Mouse (Mus musculus): ENCODE measurements around the gene Rufy2. TPM values are rescaled to one million over a fixed set of nuclear protein-coding genes. Genes with fewer than 3 reads are reported as not detected.

The Rufy2 gene
- total RNA-seq, 1 experiment = 15.8 TPM

DNA sequence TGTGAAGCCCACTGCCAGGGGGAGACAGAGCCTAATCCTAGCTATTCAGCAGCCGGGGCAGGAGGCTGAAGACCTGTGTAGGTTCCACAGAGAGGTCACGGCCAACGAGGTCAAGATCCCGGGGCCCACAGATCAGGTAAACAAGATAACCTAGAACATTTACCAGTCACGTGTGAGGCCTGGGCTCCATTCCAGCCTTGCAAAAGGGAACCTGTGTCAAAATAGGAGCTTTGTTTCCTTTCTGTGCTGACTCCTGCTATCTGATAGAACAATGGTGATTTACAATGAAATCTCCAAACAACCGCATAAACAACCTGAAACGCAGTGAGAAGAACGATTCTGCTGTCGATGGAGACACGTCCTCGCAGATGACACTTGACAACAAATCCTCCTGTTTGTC, 80.4 kb downstream of the Rufy2 start:
- TF ChIP-seq MAFK (IDR thresholded peaks at IDR 0.05; ENCODE audit: insufficient read depth, low read depth, low read length) (no peak), HCFC1 (IDR thresholded peaks at IDR 0.05; ENCODE audit: borderline replicate concordance, insufficient read depth, low read length) (no peak), CHD2 (IDR thresholded peaks at IDR 0.05; ENCODE audit: low read depth, low read length) (no peak), ZNF384 (IDR thresholded peaks at IDR 0.05; ENCODE audit: low read depth, low read length) (no peak), ZC3H11A (IDR thresholded peaks at IDR 0.05; ENCODE audit: borderline replicate concordance, low read depth, low read length) (no peak)
- no peak overlapping the region for H3K9ac ChIP-seq (ENCODE audit: insufficient read depth, low read depth, low read length, poor library complexity, severe bottlenecking)
- no peak overlapping the region for H3K4me3 ChIP-seq (ENCODE audit: insufficient read depth in 1 of 2, low read depth in 1 of 2, low read length in 2 of 2, poor library complexity in 1 of 2, severe bottlenecking in 1 of 2)
- H3K27ac ChIP-seq (ENCODE audit: insufficient read depth, low read depth, low read length, poor library complexity, severe bottlenecking) = no peak overlapping the region
- peaks cover 0 to 10% of the 10 kb centered on the region in 2 experiments; a peak in 2 of 4 replicates for H3K4me1 ChIP-seq (ENCODE audit: control insufficient read depth in 2 of 2, insufficient read depth in 2 of 2, low read length in 2 of 2, poor library complexity in 1 of 2)
- no peaks in the 10 kb centered on the region for H3K9me3 ChIP-seq (ENCODE audit: control insufficient read depth, insufficient read depth, low read depth, low read length)
- H3K36me3 ChIP-seq (ENCODE audit: control insufficient read depth, insufficient read depth, low read length, poor library complexity, severe bottlenecking) = no peaks in the 10 kb centered on the region
- DNase-seq (ENCODE audit: low read depth, low spot score) = no peak
- in situ Hi-C loops (cut with MboI; ENCODE audit: low sequenced_read_pairs in 2 of 2, unreplicated experiment in 2 of 2) = no loop called here

DNA sequence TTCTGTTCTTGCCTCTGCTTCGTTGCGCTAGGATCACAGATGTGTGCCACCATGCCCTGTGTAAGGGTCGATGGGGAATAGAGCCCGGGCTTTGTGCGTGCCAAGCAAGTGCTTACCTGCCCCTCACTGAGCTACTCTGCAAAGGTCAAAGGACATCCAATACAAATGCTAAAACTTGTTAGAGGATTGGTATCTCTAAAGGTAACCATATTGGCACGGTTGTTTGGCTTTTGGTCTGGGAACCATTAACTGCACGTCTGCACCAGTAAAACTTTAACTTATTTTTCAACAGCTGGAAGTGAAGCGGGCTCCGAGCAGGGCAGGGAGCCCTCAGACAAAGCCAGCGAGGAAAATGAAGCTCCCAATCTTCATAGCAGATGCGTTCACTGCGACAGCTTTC, 81.2 kb downstream of the Rufy2 start:
- H3K27ac ChIP-seq (ENCODE audit: insufficient read depth, low read depth, low read length, poor library complexity, severe bottlenecking) = no peak overlapping the region
- no peak for TF ChIP-seq MAFK (IDR thresholded peaks at IDR 0.05; ENCODE audit: insufficient read depth, low read depth, low read length)
- no peak for TF ChIP-seq ZNF384 (IDR thresholded peaks at IDR 0.05; ENCODE audit: low read depth, low read length)
- TF ChIP-seq HCFC1 (IDR thresholded peaks at IDR 0.05; ENCODE audit: borderline replicate concordance, insufficient read depth, low read length) = no peak
- TF ChIP-seq CHD2 (IDR thresholded peaks at IDR 0.05; ENCODE audit: low read depth, low read length) = no peak
- TF ChIP-seq ZC3H11A (IDR thresholded peaks at IDR 0.05; ENCODE audit: borderline replicate concordance, low read depth, low read length) = no peak
- H3K9me3 ChIP-seq (ENCODE audit: control insufficient read depth, insufficient read depth, low read depth, low read length) = no peaks in the 10 kb centered on the region
- H3K4me3 ChIP-seq (ENCODE audit: insufficient read depth in 1 of 2, low read depth in 1 of 2, low read length in 2 of 2, poor library complexity in 1 of 2, severe bottlenecking in 1 of 2) = peak overlapping the region; percentile 28 to 33; a peak in 3 of 4 replicates
- H3K36me3 ChIP-seq (ENCODE audit: control insufficient read depth, insufficient read depth, low read length, poor library complexity, severe bottlenecking) = no peaks in the 10 kb centered on the region
- DNase-seq (ENCODE audit: low read depth, low spot score) = no peak
- peaks cover 0 to 10% of the 10 kb centered on the region in 2 experiments; a peak in 2 of 4 replicates for H3K4me1 ChIP-seq (ENCODE audit: control insufficient read depth in 2 of 2, insufficient read depth in 2 of 2, low read length in 2 of 2, poor library complexity in 1 of 2)
- peak overlapping the region; percentile 27; the same call in 1 of the 2 replicates for H3K9ac ChIP-seq (ENCODE audit: insufficient read depth, low read depth, low read length, poor library complexity, severe bottlenecking)
- in situ Hi-C loops (cut with MboI; ENCODE audit: low sequenced_read_pairs in 2 of 2, unreplicated experiment in 2 of 2) = no loop called here

DNA sequence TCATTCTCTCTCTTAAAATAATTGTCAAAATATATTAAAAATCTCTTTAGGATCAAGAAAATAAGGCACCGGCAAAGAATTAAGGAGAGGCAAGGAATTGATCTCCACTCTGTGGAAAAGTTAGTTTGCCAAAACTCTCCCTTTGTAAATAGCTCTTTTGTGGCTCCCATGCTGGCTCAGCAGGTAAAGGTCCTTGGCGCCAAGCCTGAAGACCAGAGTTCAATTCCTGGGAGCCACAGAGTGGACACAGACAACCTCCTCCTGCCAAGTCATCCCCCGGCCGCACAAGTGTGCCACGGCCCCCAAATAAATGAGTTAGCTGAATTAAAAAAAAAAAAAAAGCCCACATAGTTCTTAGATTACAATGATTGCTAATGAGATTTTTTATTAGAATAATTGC, 82.7 kb downstream of the Rufy2 start:
- no peak overlapping the region for H3K27ac ChIP-seq (ENCODE audit: insufficient read depth, low read depth, low read length, poor library complexity, severe bottlenecking)
- DNase-seq (ENCODE audit: low read depth, low spot score) = no peak
- TF ChIP-seq MAFK (IDR thresholded peaks at IDR 0.05; ENCODE audit: insufficient read depth, low read depth, low read length) (no peak), HCFC1 (IDR thresholded peaks at IDR 0.05; ENCODE audit: borderline replicate concordance, insufficient read depth, low read length) (no peak), ZNF384 (IDR thresholded peaks at IDR 0.05; ENCODE audit: low read depth, low read length) (no peak), CHD2 (IDR thresholded peaks at IDR 0.05; ENCODE audit: low read depth, low read length) (no peak), ZC3H11A (IDR thresholded peaks at IDR 0.05; ENCODE audit: borderline replicate concordance, low read depth, low read length) (no peak)
- in situ Hi-C loops (cut with MboI; ENCODE audit: low sequenced_read_pairs in 2 of 2, unreplicated experiment in 2 of 2) = no loop called here
- peaks cover 0 to under 1% of the 10 kb centered on the region in 2 experiments; a peak in 1 of 4 replicates for H3K4me1 ChIP-seq (ENCODE audit: control insufficient read depth in 2 of 2, insufficient read depth in 2 of 2, low read length in 2 of 2, poor library complexity in 1 of 2)
- H3K9me3 ChIP-seq (ENCODE audit: control insufficient read depth, insufficient read depth, low read depth, low read length) = no peaks in the 10 kb centered on the region
- H3K4me3 ChIP-seq (ENCODE audit: insufficient read depth in 1 of 2, low read depth in 1 of 2, low read length in 2 of 2, poor library complexity in 1 of 2, severe bottlenecking in 1 of 2) = no peak overlapping the region
- no peaks in the 10 kb centered on the region for H3K36me3 ChIP-seq (ENCODE audit: control insufficient read depth, insufficient read depth, low read length, poor library complexity, severe bottlenecking)
- H3K9ac ChIP-seq (ENCODE audit: insufficient read depth, low read depth, low read length, poor library complexity, severe bottlenecking) = no peak overlapping the region

DNA sequence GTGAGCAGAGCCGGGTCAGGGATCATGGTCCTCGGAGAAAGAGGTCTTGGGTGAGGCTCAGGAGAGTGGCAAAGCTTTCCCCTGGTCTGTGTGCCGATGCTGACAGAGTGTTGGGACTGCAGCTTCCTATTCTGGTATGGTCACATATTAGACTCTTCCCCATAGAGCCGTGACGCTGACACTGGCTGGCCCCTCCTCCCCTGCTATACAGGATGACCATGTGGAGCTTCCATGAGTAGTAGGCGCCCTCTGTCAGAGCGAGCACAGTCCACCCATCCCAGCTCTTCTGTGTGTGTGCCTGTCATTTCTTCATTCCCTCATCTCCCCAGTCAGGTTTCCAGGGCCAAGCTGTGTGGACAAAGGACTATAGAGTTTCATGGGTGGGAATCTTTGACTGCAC, 83.3 kb downstream of the Rufy2 start:
- no peaks in the 10 kb centered on the region for H3K36me3 ChIP-seq (ENCODE audit: control insufficient read depth, insufficient read depth, low read length, poor library complexity, severe bottlenecking)
- no peak overlapping the region for H3K27ac ChIP-seq (ENCODE audit: insufficient read depth, low read depth, low read length, poor library complexity, severe bottlenecking)
- no peaks in the 10 kb centered on the region for H3K4me1 ChIP-seq (ENCODE audit: control insufficient read depth in 2 of 2, insufficient read depth in 2 of 2, low read length in 2 of 2, poor library complexity in 1 of 2)
- H3K9ac ChIP-seq (ENCODE audit: insufficient read depth, low read depth, low read length, poor library complexity, severe bottlenecking) = no peak overlapping the region
- no peak for DNase-seq (ENCODE audit: low read depth, low spot score)
- no peaks in the 10 kb centered on the region for H3K9me3 ChIP-seq (ENCODE audit: control insufficient read depth, insufficient read depth, low read depth, low read length)
- H3K4me3 ChIP-seq (ENCODE audit: insufficient read depth in 1 of 2, low read depth in 1 of 2, low read length in 2 of 2, poor library complexity in 1 of 2, severe bottlenecking in 1 of 2) = no peak overlapping the region
- in situ Hi-C loops (cut with MboI; ENCODE audit: low sequenced_read_pairs in 2 of 2, unreplicated experiment in 2 of 2) = no loop called here
- TF ChIP-seq HCFC1 (IDR thresholded peaks at IDR 0.05; ENCODE audit: borderline replicate concordance, insufficient read depth, low read length) (no peak), ZNF384 (IDR thresholded peaks at IDR 0.05; ENCODE audit: low read depth, low read length) (no peak), ZC3H11A (IDR thresholded peaks at IDR 0.05; ENCODE audit: borderline replicate concordance, low read depth, low read length) (no peak), CHD2 (IDR thresholded peaks at IDR 0.05; ENCODE audit: low read depth, low read length) (no peak), MAFK (IDR thresholded peaks at IDR 0.05; ENCODE audit: insufficient read depth, low read depth, low read length) (no peak)

DNA sequence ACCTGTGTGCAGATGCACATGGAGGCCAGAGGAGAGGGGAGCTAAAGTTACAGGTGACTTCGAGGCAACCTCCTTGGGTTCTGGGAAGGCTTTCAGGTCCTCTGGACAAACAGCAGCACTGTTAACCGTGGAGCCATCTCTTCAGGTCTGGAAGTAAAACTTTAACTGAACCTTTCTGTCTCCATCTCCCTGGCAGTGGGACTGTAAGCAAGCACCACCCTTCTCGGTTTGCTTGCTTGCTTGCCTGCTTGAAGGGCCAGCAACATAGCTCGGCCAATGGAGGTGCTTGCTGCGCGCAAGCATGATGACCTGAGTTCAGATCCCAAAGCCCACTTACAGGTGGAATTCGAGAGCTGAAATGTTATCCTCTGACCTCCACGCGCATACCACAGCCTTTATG, 84.5 kb downstream of the Rufy2 start:
- H3K27ac ChIP-seq (ENCODE audit: insufficient read depth, low read depth, low read length, poor library complexity, severe bottlenecking) = no peak overlapping the region
- H3K9ac ChIP-seq (ENCODE audit: insufficient read depth, low read depth, low read length, poor library complexity, severe bottlenecking) = no peak overlapping the region
- in situ Hi-C loops (cut with MboI; ENCODE audit: low sequenced_read_pairs in 2 of 2, unreplicated experiment in 2 of 2) = no loop called here
- no peak for DNase-seq (ENCODE audit: low read depth, low spot score)
- H3K4me1 ChIP-seq (ENCODE audit: control insufficient read depth in 2 of 2, insufficient read depth in 2 of 2, low read length in 2 of 2, poor library complexity in 1 of 2) = no peaks in the 10 kb centered on the region
- no peaks in the 10 kb centered on the region for H3K9me3 ChIP-seq (ENCODE audit: control insufficient read depth, insufficient read depth, low read depth, low read length)
- no peaks in the 10 kb centered on the region for H3K36me3 ChIP-seq (ENCODE audit: control insufficient read depth, insufficient read depth, low read length, poor library complexity, severe bottlenecking)
- H3K4me3 ChIP-seq (ENCODE audit: insufficient read depth in 1 of 2, low read depth in 1 of 2, low read length in 2 of 2, poor library complexity in 1 of 2, severe bottlenecking in 1 of 2) = no peak overlapping the region
- TF ChIP-seq CHD2 (IDR thresholded peaks at IDR 0.05; ENCODE audit: low read depth, low read length) = no peak
- TF ChIP-seq MAFK (IDR thresholded peaks at IDR 0.05; ENCODE audit: insufficient read depth, low read depth, low read length) = no peak
- no peak for TF ChIP-seq ZC3H11A (IDR thresholded peaks at IDR 0.05; ENCODE audit: borderline replicate concordance, low read depth, low read length)
- TF ChIP-seq HCFC1 (IDR thresholded peaks at IDR 0.05; ENCODE audit: borderline replicate concordance, insufficient read depth, low read length) = no peak
- no peak for TF ChIP-seq ZNF384 (IDR thresholded peaks at IDR 0.05; ENCODE audit: low read depth, low read length)

Data from ES-E14 (cell line).